Mouse (Mus musculus) layer of hippocampus, postnatal 25 days (tissue): ENCODE measurements around the gene Sult6b2. TPM values are rescaled to one million over a fixed set of nuclear protein-coding genes. Genes with fewer than 3 reads are reported as not detected.

ENCODE experiments used
- DNase-seq, 2 experiments: peaks; one replicate each; pipeline ENCODE4 v3.0.0; 2022; ENCODE audit warnings: mixed read lengths in 2 of 2, low spot score in 1 of 2; ENCODE audit errors: extremely low spot score in 1 of 2
- total RNA-seq, 2 experiments: library from RNA; stranded (reverse); gene quantifications; 2 replicates each; pipeline ENCODE4 v1.2.3; 2021

Sult6b2 gene
- total RNA-seq, 2 experiments from 2014 or later: 0.15 TPM; not detected in 1

DNA sequence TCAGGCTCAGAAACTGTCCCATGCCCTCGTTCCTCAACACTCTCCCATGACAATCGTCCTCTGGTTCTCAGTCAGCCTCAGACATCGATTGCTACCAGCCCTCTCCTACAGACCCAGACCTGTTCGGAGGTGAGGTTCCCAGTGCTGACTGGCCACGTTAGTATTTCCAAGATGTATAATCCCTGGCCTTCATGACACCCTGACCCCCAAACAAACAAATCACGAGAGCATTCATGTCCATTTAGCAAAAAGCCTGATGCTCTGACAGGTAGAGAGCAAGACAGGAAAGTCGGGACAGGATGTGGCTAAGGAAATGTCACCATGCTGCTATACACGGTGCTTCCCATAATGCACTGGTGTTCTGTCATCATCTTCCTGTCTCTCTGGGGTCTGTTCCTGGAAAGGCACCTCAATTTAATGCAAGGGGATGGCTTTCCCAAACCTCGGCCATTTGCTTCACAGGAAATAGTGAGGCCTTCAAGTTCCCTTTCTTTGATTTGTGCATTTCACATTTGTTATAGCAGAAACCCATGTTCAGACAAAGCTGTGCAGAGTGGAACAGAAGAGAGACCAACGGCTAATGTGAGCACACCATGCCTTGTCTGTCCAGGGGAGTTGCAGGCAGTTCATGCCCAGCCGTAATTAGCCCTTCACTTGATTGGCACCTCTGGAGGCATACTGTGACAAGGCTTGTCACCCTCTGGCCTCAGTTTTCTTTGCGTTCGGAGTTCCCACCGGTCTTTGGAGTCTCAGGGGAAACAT lies 24.3 kb downstream of the Sult6b2 start:
- DNase-seq: no peak

DNA sequence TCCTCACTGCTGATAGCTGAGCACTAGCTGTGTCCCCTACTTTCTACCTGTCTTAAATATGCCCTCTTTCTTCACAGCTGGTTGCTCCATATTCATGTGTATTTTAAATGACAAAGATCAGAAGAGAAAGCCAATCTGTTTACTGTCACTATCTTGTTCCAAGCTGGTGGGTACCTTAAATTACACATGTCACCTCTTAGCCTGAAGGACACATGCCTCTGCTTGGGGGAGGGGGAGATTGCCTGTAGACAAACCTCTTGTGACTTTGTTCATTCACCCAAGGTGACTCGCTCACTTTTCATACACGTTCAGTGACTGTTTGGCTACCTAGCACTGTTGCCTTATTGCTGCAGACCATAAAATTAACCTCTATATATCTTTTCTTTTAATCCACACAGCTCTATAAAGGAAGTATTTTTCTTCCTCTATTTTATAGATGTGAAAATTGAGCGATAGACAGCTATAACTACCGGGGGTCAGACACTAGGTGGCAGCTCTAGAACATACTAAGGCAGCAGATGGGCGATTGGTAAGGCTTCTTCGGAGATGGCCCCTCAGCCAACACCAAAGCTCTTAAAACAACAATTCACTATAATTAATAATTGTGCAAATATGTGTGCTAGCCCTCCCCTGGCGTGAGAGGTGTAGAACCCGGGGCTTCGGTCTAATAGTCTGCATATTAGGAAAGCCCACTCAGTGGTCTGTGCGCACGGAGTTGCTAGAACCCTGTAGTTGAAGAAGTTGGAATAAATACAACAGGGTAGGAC lies 25.1 kb downstream of the Sult6b2 start:
- peak; percentile 30 to 47 for DNase-seq

DNA sequence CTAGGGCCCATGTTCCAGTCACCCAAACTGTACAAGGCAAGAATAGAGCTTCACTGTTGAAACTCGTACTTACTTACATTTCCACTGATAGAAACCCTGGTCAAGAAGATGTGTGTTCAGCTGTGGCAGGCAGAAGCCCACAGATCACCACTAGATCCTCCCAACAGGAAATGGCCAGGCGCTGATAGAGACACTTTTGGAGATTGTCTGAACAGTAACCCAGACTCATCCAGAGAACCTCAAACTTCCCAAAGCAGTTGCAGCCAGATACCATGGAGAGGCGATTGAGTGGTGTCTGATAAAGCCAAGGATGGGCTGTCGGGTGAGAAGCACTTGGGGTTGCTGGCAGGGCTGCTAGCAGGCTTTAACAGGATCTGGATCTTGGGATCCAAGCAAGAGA lies 27.4 kb downstream of the Sult6b2 start:
- no peak for DNase-seq

DNA sequence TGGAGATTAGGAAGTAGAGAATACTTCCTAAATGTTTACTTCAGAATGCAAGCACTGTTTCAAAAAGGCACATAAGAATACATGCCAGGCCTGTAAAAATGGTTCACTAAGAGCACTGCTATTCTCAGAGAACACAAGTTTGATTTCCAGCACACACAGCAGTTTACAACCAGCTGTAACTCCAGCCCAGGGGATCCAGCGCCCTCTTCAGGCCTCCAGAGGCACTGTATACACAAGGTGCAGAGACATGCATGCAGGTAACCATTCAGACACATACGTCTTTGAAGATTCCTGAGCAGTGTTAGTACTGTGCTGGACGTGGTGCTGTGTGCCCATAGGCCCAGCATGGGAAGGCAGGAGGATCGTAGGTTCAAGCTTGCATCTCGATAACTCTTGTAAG lies 30.7 kb downstream of the Sult6b2 start:
- DNase-seq: no peak

DNA sequence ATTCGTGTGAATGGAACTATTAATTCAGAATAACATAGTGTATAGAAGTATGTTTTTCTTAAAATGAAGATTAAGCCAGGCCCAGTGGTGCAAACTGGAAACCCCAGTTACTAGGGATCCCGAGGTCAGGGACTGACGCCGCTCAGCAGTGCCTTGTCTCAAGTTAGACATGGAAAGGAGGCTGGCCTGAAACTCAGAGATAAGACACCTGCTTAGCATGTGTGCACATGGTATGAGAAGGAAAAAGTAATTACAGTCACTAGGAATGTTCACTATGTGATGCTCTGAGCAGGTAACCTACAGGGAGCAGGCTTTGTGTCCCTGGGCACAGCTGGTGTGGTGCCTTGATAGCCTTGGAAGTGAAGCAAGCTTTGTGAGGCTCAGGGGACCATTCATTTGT lies 32.7 kb downstream of the Sult6b2 start:
- DNase-seq: no peak

DNA sequence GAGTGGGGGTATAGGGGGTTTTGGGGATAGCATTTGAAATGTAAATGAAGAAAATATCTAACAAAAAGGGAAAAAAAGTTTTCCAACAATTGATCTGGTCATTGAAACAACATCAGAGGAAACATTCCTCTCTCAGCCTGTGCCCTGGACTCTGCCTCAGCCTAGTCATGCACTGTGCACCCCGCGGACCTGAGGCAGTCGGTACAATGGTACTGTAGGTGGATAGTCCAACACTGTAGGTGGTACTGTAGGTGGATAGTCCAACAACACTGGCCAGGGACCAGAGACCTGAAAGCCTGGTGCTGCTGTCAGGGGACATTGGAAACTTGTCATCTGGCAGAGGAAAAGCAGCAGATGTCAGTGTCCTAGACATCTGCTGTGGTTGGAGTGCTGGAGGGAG lies 34.4 kb downstream of the Sult6b2 start:
- DNase-seq: no peak

DNA sequence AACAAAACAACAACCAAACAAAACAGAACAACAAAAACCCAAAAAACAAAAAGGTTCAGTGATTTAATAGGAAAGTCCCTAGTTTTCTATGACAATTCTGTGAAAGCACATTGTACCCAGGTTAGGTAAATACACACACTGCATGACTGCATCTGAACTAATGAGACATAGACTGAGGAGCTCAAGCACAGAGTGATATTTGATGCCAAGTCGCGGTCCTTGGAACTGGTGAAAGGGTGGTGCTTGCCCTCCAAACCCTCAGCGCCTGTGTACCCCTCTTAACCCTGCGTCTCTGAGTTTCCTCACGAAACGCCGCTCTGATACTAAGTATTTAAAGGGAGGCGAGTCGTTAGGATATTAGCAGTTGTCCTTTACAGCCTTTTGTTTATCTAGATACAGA lies 37.0 kb downstream of the Sult6b2 start:
- no peak for DNase-seq

DNA sequence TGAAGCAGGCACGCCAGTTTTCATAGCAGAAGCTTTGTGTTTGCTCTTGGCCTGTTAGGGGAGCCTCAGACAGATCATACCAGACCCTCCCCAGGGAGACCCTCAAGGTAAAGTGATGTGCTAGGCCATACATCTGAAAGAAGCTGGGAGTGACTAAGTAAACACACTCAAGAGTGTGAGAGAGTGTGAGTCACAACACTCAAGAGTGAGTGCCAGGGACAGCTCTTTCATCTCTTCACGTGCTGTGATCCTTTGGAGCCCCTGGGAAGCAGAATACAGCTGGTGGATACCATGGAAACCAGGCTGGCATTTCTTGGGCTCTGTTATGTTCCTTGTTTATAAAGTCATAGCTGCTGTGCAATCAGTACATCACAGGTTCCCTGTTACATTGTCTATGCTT lies 39.4 kb downstream of the Sult6b2 start:
- no peak for DNase-seq

DNA sequence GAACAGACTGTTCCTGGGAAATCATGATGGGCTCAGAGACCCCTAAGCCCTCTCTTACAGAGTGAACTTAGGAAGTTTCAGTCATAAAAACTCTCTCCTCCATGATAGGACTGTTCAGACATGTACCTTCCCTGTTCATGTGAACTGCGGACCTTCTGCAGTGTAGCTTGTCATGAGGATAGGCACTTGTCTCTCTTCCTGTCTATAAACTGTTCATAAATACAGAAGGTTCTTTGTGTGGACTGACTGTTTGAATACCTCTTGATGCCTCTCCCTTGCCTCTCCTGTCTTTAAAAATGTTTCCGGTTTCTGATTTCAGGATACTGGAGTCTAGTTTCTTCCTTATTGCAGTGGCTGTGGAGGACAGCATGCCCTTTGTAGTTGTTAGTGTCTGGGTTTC lies 44.7 kb downstream of the Sult6b2 start:
- DNase-seq: no peak

DNA sequence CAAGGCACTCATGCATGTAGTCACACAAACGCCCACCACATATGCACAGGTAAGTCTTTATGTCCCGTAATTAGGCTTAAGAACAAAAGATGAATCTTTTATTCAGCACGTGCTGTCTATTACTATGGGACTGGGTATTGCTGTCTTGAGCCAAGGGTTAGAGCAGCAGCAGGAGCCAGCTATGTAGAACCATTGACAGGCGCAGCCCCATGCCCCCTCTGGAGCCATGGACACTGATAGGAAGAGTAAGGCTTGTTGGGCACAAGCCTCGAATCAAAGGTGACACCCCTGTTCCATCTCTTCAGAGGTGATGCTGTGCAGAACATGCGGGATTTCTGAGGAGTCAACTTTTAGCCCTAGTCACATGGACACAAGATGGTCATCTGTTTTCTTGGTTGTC lies 45.7 kb downstream of the Sult6b2 start:
- no peak for DNase-seq

DNA sequence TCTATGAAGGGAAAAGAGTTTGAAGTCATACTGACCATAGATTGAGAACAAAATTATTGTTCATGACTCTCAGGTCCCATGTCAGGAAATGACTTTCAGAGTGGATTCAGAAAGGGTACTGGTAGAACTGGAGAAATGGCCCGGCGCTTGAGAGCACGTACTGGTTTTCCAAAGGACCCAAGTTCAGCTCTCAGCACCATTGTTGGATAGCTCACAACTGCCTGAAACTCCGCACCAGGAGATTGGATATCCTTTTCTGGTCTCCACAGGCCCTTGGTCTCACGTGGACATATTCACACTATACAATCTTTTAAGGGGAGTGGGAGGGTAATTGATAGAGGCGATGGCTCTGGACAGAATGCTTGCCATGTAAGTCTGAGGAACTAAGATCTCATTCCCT lies 46.3 kb downstream of the Sult6b2 start:
- DNase-seq: no peak

DNA sequence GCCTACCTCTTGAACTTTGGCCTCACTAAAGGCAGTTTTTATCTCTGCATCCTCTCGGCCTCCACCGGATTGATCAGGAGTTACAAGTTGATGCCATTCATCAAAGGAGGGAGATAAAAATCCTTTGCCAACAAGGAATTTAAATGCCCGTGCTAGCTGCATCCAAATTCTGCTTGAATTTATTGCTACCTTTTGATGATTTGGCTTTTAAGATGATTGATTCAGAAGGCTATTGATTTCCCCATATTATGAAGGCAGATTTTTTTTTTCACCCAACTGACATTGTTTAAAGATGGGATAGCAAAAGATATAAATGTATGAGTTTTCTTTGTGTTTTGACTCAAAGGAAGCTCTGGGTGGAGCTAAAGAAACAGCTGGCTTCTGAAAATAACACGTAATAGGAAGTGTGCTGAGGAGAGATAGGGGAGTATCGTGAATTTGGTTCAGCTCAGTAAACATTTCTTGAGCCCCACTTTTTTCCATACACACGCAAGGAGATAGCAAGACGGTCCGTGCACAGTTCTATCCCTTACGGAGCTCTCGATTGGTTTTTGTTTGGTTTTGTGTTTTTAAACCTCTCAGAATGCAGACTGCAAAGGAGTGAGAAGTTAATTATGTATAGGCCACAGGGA lies 46.9 kb downstream of the Sult6b2 start:
- no peak for DNase-seq

DNA sequence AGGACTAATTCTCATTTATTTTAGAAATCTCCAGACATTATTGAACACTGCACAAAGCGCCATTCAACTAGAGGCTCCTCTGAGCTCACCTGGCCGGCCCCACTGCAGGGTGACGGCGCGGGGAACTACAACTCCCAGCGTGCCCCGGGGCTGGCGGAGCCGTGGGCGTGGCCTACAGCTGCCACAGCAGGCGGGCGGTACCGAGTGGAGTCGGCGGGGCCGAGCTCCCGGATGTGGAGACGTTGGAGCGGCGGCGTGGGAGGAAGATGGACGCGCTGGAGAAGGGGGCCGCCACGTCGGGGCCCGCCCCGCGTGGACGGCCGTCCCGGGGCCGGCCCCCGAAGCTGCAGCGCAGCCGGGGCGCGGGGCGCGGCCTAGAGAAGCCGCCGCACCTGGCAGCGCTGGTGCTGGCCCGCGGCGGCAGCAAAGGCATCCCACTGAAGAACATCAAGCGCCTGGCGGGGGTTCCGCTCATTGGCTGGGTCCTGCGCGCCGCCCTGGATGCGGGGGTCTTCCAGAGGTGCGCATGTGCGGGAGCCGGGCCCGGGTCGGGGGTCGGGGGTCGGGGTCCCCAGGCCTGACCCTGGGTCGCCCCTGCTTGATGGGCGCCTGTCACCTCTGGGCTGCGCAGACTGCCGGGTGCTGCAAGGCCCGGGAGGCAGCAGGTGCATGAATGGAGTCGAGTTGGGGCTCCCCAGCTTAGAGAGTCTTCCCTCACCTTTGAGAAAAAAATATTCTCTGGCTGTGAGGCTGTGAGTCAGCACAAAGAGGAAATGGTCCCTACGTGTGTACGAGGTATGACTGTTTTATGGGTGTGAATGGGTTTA lies 47.6 kb downstream of the Sult6b2 start, which contains the start of gene Cmas:
Gene Cmas (plus strand): TSS at position 180 of the 827 bp plus-strand sequence.
- DNase-seq: peak; percentile 83 to 85

DNA sequence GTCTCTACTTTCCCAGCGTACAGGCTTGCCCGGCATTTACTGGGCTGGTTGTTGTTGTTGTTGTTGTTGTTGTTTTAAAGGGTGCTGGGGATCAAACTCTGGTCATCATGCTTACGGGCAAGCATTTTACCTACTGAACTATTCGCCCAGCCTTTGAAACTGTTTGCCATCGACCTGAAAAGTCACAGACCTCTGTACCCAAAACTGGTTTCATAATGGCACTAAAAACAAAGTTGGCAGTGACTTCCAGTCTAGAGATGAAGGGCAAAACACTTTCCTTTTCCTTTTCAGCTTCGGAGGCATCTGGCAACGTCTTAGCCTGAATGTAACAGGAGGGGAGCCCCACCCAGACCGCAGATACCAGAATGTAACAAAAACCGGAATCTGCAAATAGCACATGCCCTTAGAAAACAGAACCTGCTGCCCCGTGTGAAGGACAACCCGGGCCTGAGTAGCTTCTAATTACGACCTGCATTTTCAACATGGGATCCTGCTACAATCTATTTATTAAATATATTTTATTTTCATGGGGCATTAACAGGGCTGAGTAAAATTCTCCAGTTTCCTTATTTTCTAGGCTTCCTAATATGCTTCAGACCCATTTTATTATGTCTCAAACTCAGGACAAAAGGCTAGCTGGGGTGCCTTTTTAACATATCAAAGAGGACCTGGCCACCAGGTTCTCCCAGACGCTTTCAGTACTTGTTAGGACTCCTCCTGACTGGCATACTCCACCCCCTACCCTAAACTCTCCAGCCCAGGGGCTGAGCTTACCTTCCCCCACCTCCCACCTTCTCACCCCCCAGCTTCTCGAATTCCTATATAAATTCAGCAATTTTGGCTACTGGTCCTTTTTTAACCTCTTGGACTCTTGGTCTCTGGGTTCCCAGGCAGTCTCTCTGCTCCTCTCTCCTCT lies 51.7 kb downstream of the Sult6b2 start:
- no peak for DNase-seq

DNA sequence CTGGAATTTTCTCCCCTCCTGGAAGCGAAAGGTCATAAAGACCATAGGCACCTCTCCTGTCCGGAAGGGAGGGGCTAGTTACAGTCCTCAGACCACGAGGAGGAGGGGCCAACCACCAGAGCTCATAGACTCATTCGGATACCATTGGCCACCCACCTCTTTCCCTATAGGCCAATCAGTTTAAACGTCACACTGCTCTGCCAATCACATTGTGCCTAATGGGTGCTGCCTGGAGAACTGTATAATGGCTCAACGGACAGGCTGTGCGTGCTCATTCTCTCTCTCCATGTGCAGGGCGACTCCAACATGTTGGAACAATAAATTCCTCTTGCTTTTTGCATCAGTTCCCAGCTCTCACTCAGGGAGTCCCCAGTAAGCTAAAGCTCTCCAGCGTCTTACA lies 52.9 kb downstream of the Sult6b2 start:
- DNase-seq: no peak

DNA sequence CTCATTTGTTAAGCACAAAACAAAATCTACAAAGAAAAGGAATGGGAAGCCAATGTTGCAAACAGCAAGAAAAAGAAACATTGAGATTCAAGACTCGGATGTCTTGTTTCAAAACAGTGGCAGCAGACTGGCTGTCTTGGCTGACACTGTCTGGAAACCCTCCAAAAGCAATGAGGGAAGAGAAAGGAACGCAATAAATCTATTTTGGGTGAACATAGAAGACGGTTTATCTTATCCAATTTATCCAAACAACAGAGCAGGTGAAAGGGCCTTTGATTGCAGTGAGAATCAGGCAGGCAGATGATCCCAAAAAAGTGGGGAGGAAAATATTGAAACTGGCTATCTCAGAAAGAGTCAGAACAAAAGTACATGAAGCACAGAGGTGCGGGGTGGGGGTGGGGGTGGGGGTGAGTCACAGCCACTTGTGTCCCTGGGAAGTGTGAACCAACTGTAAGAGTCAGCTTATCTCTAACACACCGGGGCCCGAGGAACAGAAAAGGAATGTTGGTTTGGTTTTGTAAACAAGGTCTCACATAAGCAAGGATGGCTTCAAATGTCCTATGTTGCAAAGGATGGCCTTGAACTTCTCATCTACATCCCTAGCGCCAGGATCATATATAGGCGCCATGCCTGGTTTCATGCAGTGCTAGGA lies 56.1 kb downstream of the Sult6b2 start:
- no peak for DNase-seq

DNA sequence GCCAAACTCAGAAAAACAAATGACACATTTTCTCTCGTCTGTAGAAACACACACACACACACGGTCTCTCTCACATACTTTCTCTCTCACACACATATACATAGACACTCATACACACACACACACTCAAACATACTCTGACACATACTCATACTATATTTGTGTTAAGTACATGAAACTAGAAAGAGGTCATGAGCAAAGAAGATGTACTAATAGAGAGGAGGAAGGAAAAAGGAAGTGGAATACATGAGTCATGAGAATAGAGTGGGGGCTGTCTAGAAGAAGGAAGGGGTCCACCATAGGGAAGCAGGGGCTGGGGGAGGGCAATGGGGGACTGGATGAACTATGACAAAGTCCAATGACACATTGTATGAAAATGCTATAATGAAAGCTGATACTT lies 57.1 kb downstream of the Sult6b2 start:
- DNase-seq: no peak

DNA sequence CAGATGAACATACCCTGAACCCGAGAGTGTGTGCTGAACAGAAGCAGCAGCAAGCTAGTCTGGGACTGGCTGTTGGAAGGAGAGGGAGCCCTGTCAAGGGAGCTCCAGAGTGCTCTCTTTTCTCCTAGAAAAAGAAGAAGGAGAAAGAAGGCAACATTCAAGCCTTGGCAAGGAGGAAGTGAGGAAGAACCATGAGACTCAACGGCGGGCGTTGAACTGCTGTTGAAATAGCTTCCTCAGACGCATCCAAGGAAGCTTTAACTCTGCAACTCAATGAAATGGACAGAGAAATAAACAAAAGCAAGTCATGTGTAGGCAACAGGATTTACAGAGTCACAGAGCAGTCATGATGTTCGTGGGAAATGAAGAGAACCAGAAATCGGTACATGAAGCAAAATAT lies 57.5 kb downstream of the Sult6b2 start:
- DNase-seq: no peak

DNA sequence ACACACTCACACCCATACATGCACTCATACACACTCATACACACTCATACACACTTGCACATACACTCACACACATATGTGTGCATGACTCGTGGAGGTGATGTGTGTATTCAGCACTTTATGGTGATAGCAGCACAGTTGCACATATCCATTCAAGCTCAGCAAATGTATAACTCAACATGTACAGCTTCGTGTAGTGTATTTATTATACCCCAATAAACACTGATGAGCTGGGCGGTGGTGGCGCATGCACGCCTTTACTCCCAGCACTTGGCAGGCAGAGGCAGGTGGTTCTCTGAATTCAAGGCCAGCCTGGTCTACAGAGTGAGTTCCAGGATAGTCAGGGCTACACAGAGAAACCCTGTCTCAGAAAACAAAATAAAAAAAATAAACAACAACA lies 58.8 kb downstream of the Sult6b2 start:
- no peak for DNase-seq
